Mouse (Mus musculus) ovary, adult 2 months (tissue): ENCODE data around the gene 9530003J23Rik. TPM values are rescaled to one million over a fixed set of nuclear protein-coding genes. Genes with fewer than 3 reads are reported as not detected.

Experiments
- polyA plus RNA-seq: library from polyadenylated mRNA; depleted of rRNA; stranded (reverse); fragments of >200 nt; gene quantifications from 2 replicates; pipeline ENCODE4 v1.2.3, GENCODE M21; 2012; rRNA removed

Gene 9530003J23Rik
- not detected in 2 replicates for polyA plus RNA-seq

DNA sequence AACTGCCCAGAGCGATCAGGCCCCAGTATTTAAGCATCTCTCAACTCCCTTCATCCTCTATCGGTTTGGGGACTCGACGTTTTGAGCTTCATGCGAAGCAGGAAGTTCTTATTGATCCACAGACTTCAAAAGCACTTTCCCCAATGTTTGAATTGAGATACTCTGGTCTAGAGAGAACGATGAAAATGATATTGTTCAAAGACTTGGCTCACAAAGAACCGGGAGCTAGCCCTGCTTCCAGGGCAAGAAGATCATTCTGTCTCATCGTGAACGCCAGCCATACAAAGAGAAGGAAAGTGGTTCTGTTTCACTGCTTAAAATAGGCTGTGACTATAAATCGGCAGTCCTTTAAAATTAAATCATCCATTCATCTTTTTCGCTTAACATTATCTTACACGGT lies at the start of gene 9530003J23Rik:
Gene 9530003J23Rik (minus strand): TSS at position 101 of the 400 bp plus-strand sequence.

DNA sequence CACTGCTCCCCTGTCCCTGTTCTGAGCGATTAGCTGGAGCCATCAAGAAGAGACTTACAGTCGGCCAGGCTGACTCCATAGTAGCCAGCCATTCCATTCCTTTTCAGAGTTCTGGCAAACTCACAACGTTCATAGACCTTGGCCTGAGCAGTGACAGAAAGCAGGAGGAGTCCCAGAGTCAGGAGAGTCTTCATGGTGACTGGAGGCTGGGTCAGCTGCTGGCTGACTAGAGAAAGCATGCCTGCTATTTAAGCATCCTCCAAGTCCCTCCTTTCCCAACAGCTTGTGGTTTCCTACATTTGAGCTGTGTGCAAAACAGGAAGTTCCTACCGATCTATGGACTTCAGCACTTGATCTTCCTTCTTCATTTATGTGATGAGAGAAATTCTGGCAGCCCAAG lies 43.5 kb upstream of the 9530003J23Rik start, which contains the start of gene Lyz2:
Gene Lyz2 (minus strand): TSS at position 273 of the 400 bp plus-strand sequence.

DNA sequence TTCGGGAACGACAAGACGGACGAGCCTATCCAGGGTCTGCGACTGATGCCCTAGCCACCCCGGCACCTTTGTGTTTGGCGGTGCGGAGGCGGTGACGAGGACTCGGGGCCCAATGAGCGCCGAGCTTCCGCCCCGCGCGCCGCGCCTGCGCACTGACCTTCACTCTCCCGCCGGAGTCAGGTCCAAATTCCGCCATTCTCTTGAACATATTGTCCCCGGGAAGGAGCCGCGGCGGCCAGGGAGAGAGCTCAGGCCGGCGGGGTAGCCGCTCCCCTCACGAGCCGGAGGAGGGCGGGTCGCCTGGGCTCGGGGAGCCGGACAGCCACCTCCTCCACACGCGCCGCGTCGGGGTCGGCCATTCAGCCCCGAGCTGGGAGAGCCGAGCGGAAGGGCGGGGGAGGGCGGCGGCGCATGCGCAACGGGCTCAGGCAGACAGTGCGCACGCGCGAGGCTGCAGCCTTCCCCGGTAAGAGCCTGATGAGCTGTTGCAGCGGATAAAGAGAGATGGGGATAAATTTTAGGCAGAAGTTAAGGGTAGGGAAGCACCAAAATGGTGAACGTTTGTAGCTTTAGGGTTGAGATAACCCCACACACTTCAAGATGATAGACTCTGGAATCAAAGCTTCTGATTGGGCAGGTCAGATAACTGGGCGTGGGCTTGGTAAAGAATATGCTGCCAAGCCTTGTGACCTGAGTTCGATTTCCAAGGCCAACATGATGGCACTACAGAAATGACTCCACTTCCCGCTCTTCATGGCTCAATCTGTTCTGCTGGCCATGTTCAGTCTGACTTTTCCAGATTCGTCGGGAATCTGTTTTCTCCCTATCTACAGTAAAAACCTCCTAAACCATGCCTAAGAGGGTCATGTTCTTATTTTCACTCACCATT lies 14.2 kb downstream of the 9530003J23Rik start, which contains the start of gene Yeats4:
Gene Yeats4 (minus strand): TSS at position 406 of the 889 bp plus-strand sequence.

Other genes with a start within 250 kb of the 9530003J23Rik start
- not detected in 2 replicates for gene Lrrc10, start 193.4 kb downstream of the 9530003J23Rik start, polyA plus RNA-seq
- 75.6 and 106 TPM in 2 replicates for gene Cct2, start 174.9 kb downstream of the 9530003J23Rik start, polyA plus RNA-seq
- gene Frs2, start 90.2 kb downstream of the 9530003J23Rik start, polyA plus RNA-seq, result 15.6 and 17.2 TPM in 2 replicates
- 25.7 and 26.1 TPM in 2 replicates for gene Yeats4, start 14.2 kb downstream of the 9530003J23Rik start, polyA plus RNA-seq
- 134 and 220 TPM in 2 replicates for gene Lyz2, start 43.6 kb upstream of the 9530003J23Rik start, polyA plus RNA-seq
- 1.5 and 3.1 TPM in 2 replicates for gene Lyz1, start 54.2 kb upstream of the 9530003J23Rik start, polyA plus RNA-seq
- gene Cpsf6, start 141.3 kb upstream of the 9530003J23Rik start, polyA plus RNA-seq, result 89.5 and 150 TPM in 2 replicates